Mouse (Mus musculus): ENCODE data around the gene Atg7.

DNA sequence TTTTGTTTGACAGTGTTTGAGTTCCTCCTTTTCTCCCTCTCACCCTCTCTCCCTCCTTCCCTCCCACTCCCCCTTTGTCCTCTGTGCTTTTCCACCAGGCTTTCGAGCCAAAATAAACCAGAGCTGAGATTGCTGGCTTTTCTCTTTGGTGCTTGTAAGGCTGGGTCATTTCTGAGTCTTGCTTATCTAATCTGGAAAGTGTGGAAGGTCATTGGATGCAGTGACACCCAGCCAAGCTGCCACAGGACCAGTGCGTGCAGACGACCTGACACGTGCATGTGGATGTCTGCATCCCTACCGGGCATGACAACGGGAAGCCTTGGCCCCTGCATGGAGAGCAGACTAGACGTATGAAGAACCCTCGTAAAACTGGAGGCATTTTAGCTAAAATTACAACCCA, 76.8 kb downstream of the Atg7 start:
- TF ChIP-seq HCFC1 (IDR thresholded peaks at IDR 0.05; ENCODE audit: borderline replicate concordance, insufficient read depth, low read length) (no peak), ZC3H11A (IDR thresholded peaks at IDR 0.05; ENCODE audit: borderline replicate concordance, low read depth, low read length) (no peak)
